Mouse (Mus musculus): ENCODE results near the gene Sorcs2. TPM values are rescaled to one million over a fixed set of nuclear protein-coding genes. Genes with fewer than 3 reads are reported as not detected.

Gene Sorcs2
- total and polyA plus RNA-seq, 3 experiments, result 0.42 to 1.6 (median 0.46) TPM

- peaks cover 91% of the 10 kb centered on the region for H3K27me3 ChIP-seq (replicated peaks)
- H3K79me2 ChIP-seq (replicated peaks; ENCODE audit: control insufficient read depth, extremely low read depth, insufficient read depth, poor library complexity, severe bottlenecking), result no peaks in the 10 kb centered on the region
- H3K4me3 ChIP-seq (replicated peaks in 1 of 3; ENCODE audit: low read depth in 2 of 3, low read length in 2 of 3, poor library complexity in 1 of 3), result no peak overlapping the region
- H3K4me1 ChIP-seq (ENCODE audit: control insufficient read depth in 1 of 2, insufficient read depth in 2 of 2), result peaks cover 21 to 27% of the 10 kb centered on the region in 2 experiments
- no peak overlapping the region for H3K9ac ChIP-seq (ENCODE audit: insufficient read depth, low read depth)
- TF ChIP-seq CTCF (conservative IDR thresholded peaks at IDR 0.05 in 1 of 2, IDR thresholded peaks at IDR 0.05 in 1 of 2; ENCODE audit: low read depth in 2 of 2, low read length in 2 of 2) (no peak), UBTF (IDR thresholded peaks at IDR 0.05; ENCODE audit: low read depth, low read length) (no peak), JUN (IDR thresholded peaks at IDR 0.05; ENCODE audit: insufficient read depth, low read depth, low read length) (no peak), MXI1 (IDR thresholded peaks at IDR 0.05; ENCODE audit: low read depth, low read length) (no peak), CHD2 (IDR thresholded peaks at IDR 0.05; ENCODE audit: low read length) (no peak), ZNF384 (IDR thresholded peaks at IDR 0.05; ENCODE audit: low read depth, low read length) (no peak), MEF2A (IDR thresholded peaks at IDR 0.05; ENCODE audit: borderline replicate concordance, low read depth, low read length) (no peak), NRF1 (IDR thresholded peaks at IDR 0.05; ENCODE audit: low read depth, low read length) (no peak), POLR2A (IDR thresholded peaks at IDR 0.05; ENCODE audit: low read depth, low read length) (no peak), MYC (IDR thresholded peaks at IDR 0.05; ENCODE audit: low read depth, low read length) (no peak), RCOR1 (conservative IDR thresholded peaks at IDR 0.05; ENCODE audit: low read depth, low read length) (no peak), KAT2A (IDR thresholded peaks at IDR 0.05; ENCODE audit: insufficient replicate concordance, low read length) (no peak), USF1 (IDR thresholded peaks at IDR 0.05; ENCODE audit: low read depth, low read length) (no peak), ZC3H11A (IDR thresholded peaks at IDR 0.05; ENCODE audit: low read depth, low read length) (no peak), MAX (IDR thresholded peaks at IDR 0.05; ENCODE audit: low read length) (no peak)
- no peaks in the 10 kb centered on the region for H3K36me3 ChIP-seq (replicated peaks in 1 of 2; ENCODE audit: control insufficient read depth in 1 of 2, insufficient read depth in 1 of 2, low read length in 1 of 2)
- dilution Hi-C loops (cut with MboI; ENCODE audit: extremely low pct_ligation_motif_present, extremely low pct_unique_long_range_greater_than_20kb, low sequenced_read_pairs), result no loop called here
- H3K4me2 ChIP-seq (ENCODE audit: insufficient read depth, low read depth, poor library complexity, severe bottlenecking), result no peak overlapping the region
- no peak overlapping the region for H3K27ac ChIP-seq (ENCODE audit: insufficient read depth, low read depth)
- H3K9me3 ChIP-seq (replicated peaks; ENCODE audit: low read length), result no peaks in the 10 kb centered on the region
- in situ Hi-C loops (cut with MboI; ENCODE audit: low pct_ligation_motif_present, low pct_unique_long_range_greater_than_20kb, low sequenced_read_pairs), result loop anchor here (10.0 kb wide), 1 partner anchor 331 kb away; no protein-coding TSS in a partner anchor
- DNase-seq (ENCODE audit: extremely low read depth), result no peak
Observed at GRCm38 (mm10) chr5:36205397-36205796, 192.5 kb downstream of the Sorcs2 start.

GRCm38 (mm10) chr5:36203916-36204315 lies 194.0 kb downstream of the Sorcs2 start, which contains the start of gene Psapl1:
Gene Psapl1 (plus strand): TSS chr5:36204021.
- no peak for DNase-seq (ENCODE audit: extremely low read depth)
- H3K4me1 ChIP-seq (ENCODE audit: control insufficient read depth in 1 of 2, insufficient read depth in 2 of 2), result peaks cover 21 to 26% of the 10 kb centered on the region in 2 experiments
- in situ Hi-C loops (cut with MboI; ENCODE audit: low pct_ligation_motif_present, low pct_unique_long_range_greater_than_20kb, low sequenced_read_pairs), result loop anchor here (10.0 kb wide), 1 partner anchor 329 kb away; no protein-coding TSS in a partner anchor
- dilution Hi-C loops (cut with MboI; ENCODE audit: extremely low pct_ligation_motif_present, extremely low pct_unique_long_range_greater_than_20kb, low sequenced_read_pairs), result no loop called here
- H3K9ac ChIP-seq (ENCODE audit: insufficient read depth, low read depth), result no peak within 1 kb of the TSS
- no peaks in the 10 kb centered on the region for H3K79me2 ChIP-seq (replicated peaks; ENCODE audit: control insufficient read depth, extremely low read depth, insufficient read depth, poor library complexity, severe bottlenecking)
- H3K27me3 ChIP-seq (replicated peaks), result peaks cover 89% of the 10 kb centered on the region
- H3K27ac ChIP-seq (ENCODE audit: insufficient read depth, low read depth), result peak within 1 kb of the TSS; percentile 35; the same call in 1 of the 2 replicates
- no peak within 1 kb of the TSS; the same call in 1 of the 2 replicates for H3K4me2 ChIP-seq (ENCODE audit: insufficient read depth, low read depth, poor library complexity, severe bottlenecking)
- no peak within 1 kb of the TSS for H3K4me3 ChIP-seq (replicated peaks in 1 of 3; ENCODE audit: low read depth in 2 of 3, low read length in 2 of 3, poor library complexity in 1 of 3)
- H3K9me3 ChIP-seq (replicated peaks; ENCODE audit: low read length), result no peaks in the 10 kb centered on the region
- no peaks in the 10 kb centered on the region for H3K36me3 ChIP-seq (replicated peaks in 1 of 2; ENCODE audit: control insufficient read depth in 1 of 2, insufficient read depth in 1 of 2, low read length in 1 of 2)
- no peak for TF ChIP-seq NELFE (IDR thresholded peaks at IDR 0.05; ENCODE audit: low read depth, low read length)

All from CH12.LX (cell line).